Mouse (Mus musculus): ENCODE data around the gene 4930503B20Rik. TPM values are rescaled to one million over a fixed set of nuclear protein-coding genes. Genes with fewer than 3 reads are reported as not detected.

Gene 4930503B20Rik
- polyA plus RNA-seq (2015; fragmentation: Nextera tagmentation; extraction: Ambion mirVana): not detected in 2 replicates

GRCm38 (mm10) chr3:146651217-146651616 lies at the start of gene 4930503B20Rik:
Gene 4930503B20Rik, minus strand, starts transcription at chr3:146651317.

GRCm38 (mm10) chr3:146684811-146685675 lies 33.9 kb upstream of the 4930503B20Rik start, which contains the start of gene Samd13:
Gene Samd13, minus strand, starts transcription at chr3:146685592.

GRCm38 (mm10) chr3:146615496-146615895 lies 35.6 kb downstream of the 4930503B20Rik start, which contains the start of gene Dnase2b:
Gene Dnase2b, minus strand, starts transcription at chr3:146615596.

Other genes starting within 250 kb of the 4930503B20Rik start
- 13.5 and 14.6 TPM in 2 replicates for gene Ssx2ip, start 246.7 kb downstream of the 4930503B20Rik start, polyA plus RNA-seq (2015; fragmentation: Nextera tagmentation; extraction: Ambion mirVana)
- gene Ctbs, start 201.5 kb downstream of the 4930503B20Rik start, polyA plus RNA-seq (2015; fragmentation: Nextera tagmentation; extraction: Ambion mirVana): 8.8 and 9.6 TPM in 2 replicates
- gene Spata1, start 151.6 kb downstream of the 4930503B20Rik start, polyA plus RNA-seq (2015; fragmentation: Nextera tagmentation; extraction: Ambion mirVana): 2.3 and 3.5 TPM in 2 replicates
- 904 and 989 TPM in 2 replicates for gene Gng5, start 151.5 kb downstream of the 4930503B20Rik start, polyA plus RNA-seq (2015; fragmentation: Nextera tagmentation; extraction: Ambion mirVana)
- gene Rpf1, start 129.9 kb downstream of the 4930503B20Rik start, polyA plus RNA-seq (2015; fragmentation: Nextera tagmentation; extraction: Ambion mirVana): 27.6 and 29.6 TPM in 2 replicates
- gene Uox, start 80.9 kb downstream of the 4930503B20Rik start, polyA plus RNA-seq (2015; fragmentation: Nextera tagmentation; extraction: Ambion mirVana): 0.12 TPM in 1 of 2 replicates, not detected in the other
- gene Dnase2b, start 35.7 kb downstream of the 4930503B20Rik start, polyA plus RNA-seq (2015; fragmentation: Nextera tagmentation; extraction: Ambion mirVana): not detected in 2 replicates
- 0.79 and 1.4 TPM in 2 replicates for gene Samd13, start 34.3 kb upstream of the 4930503B20Rik start, polyA plus RNA-seq (2015; fragmentation: Nextera tagmentation; extraction: Ambion mirVana)
- gene Prkacb, start 161.7 kb upstream of the 4930503B20Rik start, polyA plus RNA-seq (2015; fragmentation: Nextera tagmentation; extraction: Ambion mirVana): 32.6 and 32.7 TPM in 2 replicates
- gene Ttll7, start 201.1 kb upstream of the 4930503B20Rik start, polyA plus RNA-seq (2015; fragmentation: Nextera tagmentation; extraction: Ambion mirVana): 6.5 and 10.4 TPM in 2 replicates

Data from skeletal muscle tissue, postnatal 0 days (tissue).